In the genomic region with DNA sequence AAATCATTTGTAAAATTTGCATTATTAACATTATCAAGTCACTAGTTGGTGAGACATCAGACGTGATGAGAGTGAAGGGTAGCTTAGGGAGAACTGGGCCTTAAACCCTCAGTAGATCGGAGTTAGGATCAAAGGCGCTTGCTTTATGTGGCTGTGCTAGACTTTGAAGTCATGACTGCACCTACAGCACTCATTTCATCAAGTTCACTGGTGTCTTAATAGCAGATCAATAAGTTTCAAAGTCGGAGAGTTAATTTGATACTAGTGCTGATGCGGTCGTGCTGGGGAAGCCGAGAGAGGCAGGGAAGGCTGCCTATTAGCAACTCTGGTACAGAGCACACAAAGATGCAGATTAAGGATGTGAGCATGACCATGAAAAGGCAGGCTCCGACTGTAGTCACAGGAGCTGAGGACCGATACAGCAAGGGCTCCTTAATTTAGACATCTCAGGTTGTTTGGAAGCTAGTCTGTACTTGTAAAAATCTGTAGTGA, we compare ENCODE assay signal across 23 mouse cellular contexts.
DNase-seq lines count a peak whose midpoint lies in the region; ATAC-seq and TF ChIP-seq lines count a peak whose summit lies in the region.
"Had no signal": no experiment of that assay in that cellular context is flagged by ENCODE, and none has a peak within 500 bp of the region (broad histone marks: within the 10 kb centered on the region; RNA-seq: fewer than 3 reads in every experiment).

No protein-coding gene starts in this region.

- H3K4me1 ChIP-seq in forebrain, embryonic 11.5 days (replicated peaks; ENCODE audit: control insufficient read depth, insufficient read depth, low read length): peaks cover 40% of the 10 kb centered on the region
- H3K4me1 ChIP-seq in forebrain, embryonic 10.5 days: peaks cover 100% of the 10 kb centered on the region
- peaks cover 16% of the 10 kb centered on the region for H3K4me1 ChIP-seq in liver, adult 2 months (ENCODE audit: control insufficient read depth, insufficient read depth, low read length)
- peaks cover 18% of the 10 kb centered on the region for H3K4me1 ChIP-seq in liver, embryonic 12.5 days
- peaks cover 62% of the 10 kb centered on the region for H3K4me1 ChIP-seq in midbrain, embryonic 13.5 days (replicated peaks)
- H3K4me1 ChIP-seq in midbrain, postnatal 0 days (ENCODE audit: insufficient read depth, low read length): no peaks in the 10 kb centered on the region

- H3K9me3 ChIP-seq in forebrain, embryonic 11.5 days (ENCODE audit: control insufficient read depth, low read length): no peaks in the 10 kb centered on the region
- H3K9me3 ChIP-seq in forebrain, embryonic 10.5 days: no peaks in the 10 kb centered on the region
- no peaks in the 10 kb centered on the region for H3K9me3 ChIP-seq in liver, embryonic 12.5 days (replicated peaks)
- peaks cover 3% of the 10 kb centered on the region; the same call in 1 of the 2 replicates for H3K9me3 ChIP-seq in midbrain, embryonic 13.5 days
- H3K9me3 ChIP-seq in midbrain, postnatal 0 days (ENCODE audit: low read length): no peaks in the 10 kb centered on the region
- H3K9me3 ChIP-seq: embryonic facial prominence, embryonic 12.5 days; heart, embryonic 15.5 days; hindbrain, embryonic 13.5 days had no signal

- H3K4me3 ChIP-seq in forebrain, embryonic 11.5 days (ENCODE audit: low read depth, low read length): no peak overlapping the region
- H3K4me3 ChIP-seq in forebrain, embryonic 10.5 days: no peak overlapping the region
- no peak overlapping the region for H3K4me3 ChIP-seq in liver, adult 2 months (ENCODE audit: insufficient read depth, low read depth, low read length)
- H3K4me3 ChIP-seq in liver, embryonic 12.5 days: no peak overlapping the region
- H3K4me3 ChIP-seq in midbrain, embryonic 13.5 days (replicated peaks): no peak overlapping the region; the same call in 1 of the 2 replicates
- H3K4me3 ChIP-seq in midbrain, postnatal 0 days (ENCODE audit: low read depth, low read length): no peak overlapping the region
- H3K4me3 ChIP-seq: embryonic facial prominence, embryonic 12.5 days; heart, adult 2 months; heart, embryonic 15.5 days; hindbrain, embryonic 13.5 days had no signal

- peaks cover 4% of the 10 kb centered on the region; the same call in 1 of the 2 replicates for H3K79me2 ChIP-seq in liver, adult 2 months (ENCODE audit: control insufficient read depth, insufficient read depth, low read length)

- H3K27me3 ChIP-seq in forebrain, embryonic 11.5 days (ENCODE audit: control insufficient read depth, insufficient read depth, low read length): no peaks in the 10 kb centered on the region; the same call in 1 of the 2 replicates
- H3K27me3 ChIP-seq in forebrain, embryonic 10.5 days (ENCODE audit: poor library complexity, severe bottlenecking): peaks cover 38% of the 10 kb centered on the region
- H3K27me3 ChIP-seq in liver, adult 2 months (ENCODE audit: control insufficient read depth, insufficient read depth, low read length): no peaks in the 10 kb centered on the region
- H3K27me3 ChIP-seq in liver, embryonic 12.5 days (replicated peaks): peaks cover 39% of the 10 kb centered on the region
- 0 out of 2 replicates have a peak, but pooled peaks cover 11% of the 10 kb centered on the region for H3K27me3 ChIP-seq in midbrain, embryonic 13.5 days
- H3K27me3 ChIP-seq in midbrain, postnatal 0 days (ENCODE audit: insufficient read depth, low read length): no peaks in the 10 kb centered on the region
- H3K27me3 ChIP-seq: embryonic facial prominence, embryonic 12.5 days; heart, embryonic 15.5 days had no signal

- TF ChIP-seq CTCF in liver, adult 2 months (IDR thresholded peaks at IDR 0.05; ENCODE audit: low read depth, low read length): no peak
- TF ChIP-seq CTCF in midbrain, postnatal 0 days (IDR thresholded peaks at IDR 0.05): no peak

- no peak overlapping the region for H3K4me2 ChIP-seq in forebrain, embryonic 11.5 days (ENCODE audit: low read depth, low read length, severe bottlenecking)
- H3K4me2 ChIP-seq in liver, embryonic 12.5 days: no peak overlapping the region
- peak overlapping the region; percentile 46 for H3K4me2 ChIP-seq in midbrain, embryonic 13.5 days (replicated peaks)
- peak overlapping the region; percentile 21; the same call in 1 of the 2 replicates for H3K4me2 ChIP-seq in midbrain, postnatal 0 days (ENCODE audit: low read depth, low read length, poor library complexity, severe bottlenecking)
- H3K4me2 ChIP-seq: embryonic facial prominence, embryonic 12.5 days; heart, embryonic 11.5 days; heart, embryonic 15.5 days; hindbrain, embryonic 13.5 days had no signal

- no peak overlapping the region for H3K9ac ChIP-seq in forebrain, embryonic 11.5 days (ENCODE audit: low read length)
- H3K9ac ChIP-seq in liver, adult 2 months (ENCODE audit: low read depth, low read length): no peak overlapping the region
- H3K9ac ChIP-seq in liver, embryonic 12.5 days: no peak overlapping the region
- peak overlapping the region; percentile 50 for H3K9ac ChIP-seq in midbrain, embryonic 13.5 days (replicated peaks)
- H3K9ac ChIP-seq in midbrain, postnatal 0 days (replicated peaks; ENCODE audit: low read length, poor library complexity, severe bottlenecking): peak overlapping the region; percentile 19; the same call in 1 of the 2 replicates
- H3K9ac ChIP-seq: embryonic facial prominence, embryonic 12.5 days; heart, embryonic 15.5 days; hindbrain, embryonic 13.5 days had no signal

- H3K27ac ChIP-seq in forebrain, embryonic 11.5 days (ENCODE audit: low read depth, low read length): peak overlapping the region; percentile 43; the same call in 1 of the 2 replicates
- no peak overlapping the region; the same call in 1 of the 2 replicates for H3K27ac ChIP-seq in forebrain, embryonic 10.5 days
- no peak overlapping the region for H3K27ac ChIP-seq in liver, adult 2 months (replicated peaks; ENCODE audit: insufficient read depth, low read depth, low read length)
- no peak overlapping the region for H3K27ac ChIP-seq in liver, embryonic 12.5 days
- peak overlapping the region; percentile 91 for H3K27ac ChIP-seq in midbrain, embryonic 13.5 days
- H3K27ac ChIP-seq in midbrain, postnatal 0 days (ENCODE audit: low read depth, low read length): peak overlapping the region; percentile 84
- H3K27ac ChIP-seq: embryonic facial prominence, embryonic 12.5 days; heart, adult 2 months; heart, embryonic 15.5 days; hindbrain, embryonic 13.5 days; hindbrain, postnatal 0 days had no signal

- ATAC-seq in forebrain, embryonic 11.5 days (replicated peaks; ENCODE audit: low FRiP score): no peak
- no peak for ATAC-seq in liver, embryonic 12.5 days
- ATAC-seq in midbrain, embryonic 13.5 days: no peak
- no peak for ATAC-seq in midbrain, postnatal 0 days (ENCODE audit: low FRiP score)
- no peak for ATAC-seq in megakaryocyte, adult 5-6 weeks (ENCODE audit: poor library complexity, severe bottlenecking)
- ATAC-seq: CD4-positive, CD25-positive, alpha-beta regulatory T cell, adult 4 months; hindbrain, postnatal 0 days had no signal

- H3K36me3 ChIP-seq in forebrain, embryonic 11.5 days (ENCODE audit: control insufficient read depth, insufficient read depth, low read length): no peaks in the 10 kb centered on the region
- no peaks in the 10 kb centered on the region; the same call in 1 of the 2 replicates for H3K36me3 ChIP-seq in forebrain, embryonic 10.5 days (replicated peaks)
- no peaks in the 10 kb centered on the region for H3K36me3 ChIP-seq in liver, adult 2 months (ENCODE audit: control insufficient read depth, insufficient read depth, low read length)
- H3K36me3 ChIP-seq in liver, embryonic 12.5 days: no peaks in the 10 kb centered on the region
- H3K36me3 ChIP-seq in midbrain, embryonic 13.5 days: no peaks in the 10 kb centered on the region
- no peaks in the 10 kb centered on the region for H3K36me3 ChIP-seq in midbrain, postnatal 0 days (ENCODE audit: insufficient read depth, low read length)
- H3K36me3 ChIP-seq: embryonic facial prominence, embryonic 12.5 days; G1E; heart, embryonic 15.5 days; hindbrain, embryonic 13.5 days had no signal

- no peak for TF ChIP-seq POLR2A in liver, adult 2 months (IDR thresholded peaks at IDR 0.05; ENCODE audit: extremely low read depth, insufficient read depth, low read length)

- DNase-seq in forebrain, embryonic 11.5 days (ENCODE audit: low spot score): no peak
- DNase-seq in forebrain, embryonic 10.5 days (ENCODE audit: extremely low spot score, low spot score): no peak
- DNase-seq in liver, adult 2 months (ENCODE audit: extremely low read depth, low read depth, low spot score): peak; percentile 84
- DNase-seq in midbrain, postnatal 0 days (ENCODE audit: low spot score): no peak
- DNase-seq in urinary bladder, postnatal 25 days (ENCODE audit: low spot score): no peak
- DNase-seq: adrenal gland, adult 8-10 months; adrenal gland, postnatal 36 days; B cell, adult 2 months; cerebellum, adult 11-12 months; cerebellum, adult 9-10 months; cerebellum, postnatal 25 days; heart, adult 2 months; heart, postnatal 14 days had no signal

- 27% methylated on average over 9 of the region's 9 CpGs for WGBS in forebrain, embryonic 11.5 days
- WGBS in forebrain, embryonic 10.5 days: 47% methylated on average over 9 of the region's 9 CpGs
- WGBS in liver, adult 2 months: 31% methylated on average over 9 of the region's 9 CpGs
- 75% methylated on average over 9 of the region's 9 CpGs for WGBS in liver, embryonic 12.5 days (ENCODE audit: insufficient replicate concordance)
- WGBS in midbrain, embryonic 13.5 days: 31% methylated on average over 9 of the region's 9 CpGs
- WGBS in midbrain, postnatal 0 days: 44% methylated on average over 9 of the region's 9 CpGs

Comparison
In these comparisons a context has a peak if more than half of its experiments do, and no peak if none do; other contexts are left out.
1. H3K27ac ChIP-seq: peak in forebrain, embryonic 11.5 days (single experiment), midbrain, embryonic 13.5 days (single experiment) and midbrain, postnatal 0 days (single experiment); none in forebrain, embryonic 10.5 days (single experiment), liver, adult 2 months (single experiment) and liver, embryonic 12.5 days (single experiment).
2. H3K4me2 ChIP-seq: peak in midbrain, embryonic 13.5 days (single experiment) and midbrain, postnatal 0 days (single experiment); none in forebrain, embryonic 11.5 days (single experiment) and liver, embryonic 12.5 days (single experiment).
3. H3K9ac ChIP-seq: peak in midbrain, embryonic 13.5 days (single experiment) and midbrain, postnatal 0 days (single experiment); none in forebrain, embryonic 11.5 days (single experiment), liver, adult 2 months (single experiment) and liver, embryonic 12.5 days (single experiment).